Mouse (Mus musculus): ENCODE measurements around the gene Zic5.

DNA sequence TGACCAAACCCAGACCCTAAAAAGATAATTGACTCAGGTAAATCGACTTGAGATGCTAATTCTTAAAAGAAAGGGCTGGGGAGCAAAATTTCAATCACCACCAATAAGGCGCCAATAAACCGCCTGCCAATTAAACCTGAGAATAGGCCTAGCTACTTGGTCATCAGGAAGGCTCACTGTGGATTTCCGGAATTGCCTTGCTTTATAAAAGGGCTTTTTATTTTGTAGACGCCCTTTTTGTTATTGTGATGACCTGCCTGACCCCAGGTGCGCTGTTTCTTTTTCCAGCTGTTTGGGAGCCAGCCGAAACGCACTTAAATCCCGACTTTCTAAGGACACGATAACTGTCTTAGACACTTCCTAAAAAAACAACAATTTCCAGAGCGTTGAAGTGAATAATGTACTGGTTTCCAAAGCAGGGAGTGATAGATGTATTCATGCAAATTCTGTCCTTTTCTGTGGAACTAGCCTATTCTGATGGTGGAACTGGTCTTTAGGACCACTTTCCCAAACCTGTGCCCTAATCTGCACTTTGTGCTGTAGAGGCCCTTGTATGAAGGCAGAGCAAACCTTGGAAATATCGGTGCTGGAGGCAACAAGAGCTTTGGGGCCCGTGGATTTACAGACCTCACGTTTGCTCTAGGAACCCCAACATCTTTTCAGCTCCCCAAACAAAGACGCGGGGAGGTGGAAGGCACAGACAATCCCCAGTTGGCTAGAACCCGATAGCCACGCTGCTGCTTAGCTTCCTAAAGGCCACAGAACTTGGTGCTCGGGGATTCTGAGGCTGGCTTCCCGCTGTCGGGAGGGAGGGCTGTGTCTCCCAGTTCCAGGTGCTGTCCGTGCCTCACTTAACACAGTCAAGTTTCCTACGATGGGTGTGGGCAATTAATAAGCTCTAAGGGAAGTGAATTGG lies 2.7 kb upstream of the Zic5 start:
- TF ChIP-seq POLR2A (IDR thresholded peaks at IDR 0.05; ENCODE audit: extremely low read depth, insufficient read depth, low read length) (no peak), CTCF (IDR thresholded peaks at IDR 0.05; ENCODE audit: extremely low read depth, insufficient read depth, low read length) (no peak)

Data from cortical plate, adult 2 months (tissue).